Mouse (Mus musculus) embryonic facial prominence, embryonic 14.5 days (tissue): ENCODE data around the gene Mgat1. TPM values are rescaled to one million over a fixed set of nuclear protein-coding genes. Genes with fewer than 3 reads are reported as not detected.

Source experiments
- ATAC-seq: fragments of 200-750 bp; cut with Nextera tagmentation; 2 replicates; pipeline ENCODE4 v1.8.0; 2017; ENCODE audit warnings: low read depth, moderate number of reproducible peaks, moderate TSS enrichment
- DNase-seq: peaks from one replicate; pipeline ENCODE4 v3.0.0-alpha.2; 2015; ENCODE audit warnings: low spot score
- H3K27ac ChIP-seq: fragments of 300-500 bp; sonication (generic); replicated peaks from 2 replicates; pipeline ENCODE4 v1.5.1; 2014; ENCODE audit warnings: low read depth, mild to moderate bottlenecking, low read length, moderate library complexity
- H3K27me3 ChIP-seq: fragments of 300-500 bp; sonication (generic); replicated peaks from 2 replicates; pipeline ENCODE4 v1.6.1; 2014; ENCODE audit warnings: low read length; ENCODE audit not compliant: control insufficient read depth, insufficient read depth
- H3K36me3 ChIP-seq: fragments of 300-500 bp; sonication (generic); 2 replicates; pipeline ENCODE4 v1.6.1; 2014; ENCODE audit warnings: low read length, mixed read lengths; ENCODE audit not compliant: control insufficient read depth, insufficient read depth
- H3K4me1 ChIP-seq: fragments of 300-500 bp; sonication (generic); 2 replicates; pipeline ENCODE4 v1.6.1; 2014; ENCODE audit warnings: antibody characterized with exemption, low read length; ENCODE audit not compliant: control insufficient read depth, insufficient read depth
- H3K4me2 ChIP-seq: fragments of 300-500 bp; sonication (generic); 2 replicates; pipeline ENCODE4 v1.6.1; 2014; ENCODE audit warnings: low read depth, mild to moderate bottlenecking, low read length, moderate library complexity, mixed read lengths
- H3K4me3 ChIP-seq: fragments of 300-500 bp; sonication (generic); 2 replicates; pipeline ENCODE4 v1.5.1; 2014; ENCODE audit warnings: low read depth, mild to moderate bottlenecking, low read length
- H3K9ac ChIP-seq: fragments of 300-500 bp; sonication (generic); 2 replicates; pipeline ENCODE4 v1.6.1; 2014; ENCODE audit warnings: low read depth, mild to moderate bottlenecking, low read length, moderate library complexity, mixed read lengths
- H3K9me3 ChIP-seq: fragments of 300-500 bp; sonication (generic); 2 replicates; pipeline ENCODE4 v1.6.1; 2016; ENCODE audit warnings: low read length; ENCODE audit not compliant: control insufficient read depth
- WGBS: fragments of 180-500 bp; shearing (Covaris S2); extraction: QIAGEN DNeasy Blood & Tissue Kit; methylation state at CpG from one replicate; pipeline ENCODE4 v1.1.7; 2014; 5-methylcytosine and 5-hydroxymethylcytosine counted together
- polyA plus RNA-seq: library from polyadenylated mRNA; unstranded; fragments of >200 nt; fragmentation: Nextera tagmentation; extraction: Ambion mirVana; gene quantifications from 2 replicates; pipeline ENCODE4 v1.2.1, GENCODE M21; 2014

Mgat1 gene
- polyA plus RNA-seq, 1 experiment from 2014 or later = 67.3 TPM

DNA sequence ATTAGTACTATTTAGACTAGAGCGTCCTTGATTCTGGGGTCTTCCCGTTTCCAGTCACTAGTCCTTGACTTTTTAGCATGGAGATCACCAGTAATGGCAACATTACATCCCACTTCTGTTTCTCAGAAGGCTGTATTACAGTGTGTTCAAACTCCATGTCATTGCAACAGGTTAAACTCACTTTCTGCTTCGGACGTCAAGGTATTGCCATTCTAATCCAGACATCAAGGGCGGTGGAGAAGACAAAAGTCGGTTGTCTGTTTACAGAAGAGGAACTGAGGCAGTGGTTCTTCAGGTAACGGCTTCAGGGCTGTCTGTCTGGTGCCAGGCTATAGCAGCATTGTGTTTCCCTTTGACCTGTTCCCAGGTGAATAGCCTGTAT is 7.4 kb downstream of the Mgat1 start:
- Histone ChIP-seq H3K4me2 (peak overlapping the region; percentile 74), H3K27ac (peak overlapping the region; percentile 92; the same call in 1 of the 2 replicates), H3K36me3 (peaks cover 37% of the 10 kb centered on the region), H3K4me3 (peak overlapping the region; percentile 75), H3K27me3 (no peaks in the 10 kb centered on the region), H3K9me3 (no peaks in the 10 kb centered on the region), H3K4me1 (peaks cover 40% of the 10 kb centered on the region), H3K9ac (peak overlapping the region; percentile 90)
- no peak for ATAC-seq
- 66% methylated on average over 7 of the region's 7 CpGs for WGBS
- DNase-seq = no peak

GRCm38 (mm10) chr11:49252048-49252447 is 8.1 kb downstream of the Mgat1 start:
- peak overlapping the region; percentile 74; the same call in 1 of the 2 replicates for H3K4me2 ChIP-seq
- ATAC-seq = no peak
- peaks cover 42% of the 10 kb centered on the region for H3K36me3 ChIP-seq
- DNase-seq = no peak
- no peak overlapping the region for H3K27ac ChIP-seq
- no peak overlapping the region for H3K9ac ChIP-seq
- H3K4me3 ChIP-seq = no peak overlapping the region
- peaks cover 37% of the 10 kb centered on the region for H3K4me1 ChIP-seq
- no peaks in the 10 kb centered on the region for H3K9me3 ChIP-seq
- 93% methylated on average over 5 of the region's 5 CpGs for WGBS
- no peaks in the 10 kb centered on the region for H3K27me3 ChIP-seq

- Histone ChIP-seq H3K9me3 (no peaks in the 10 kb centered on the region), H3K36me3 (peaks cover 43% of the 10 kb centered on the region), H3K27ac (no peak overlapping the region), H3K4me1 (peaks cover 30% of the 10 kb centered on the region), H3K4me2 (no peak overlapping the region), H3K4me3 (no peak overlapping the region), H3K9ac (no peak overlapping the region), H3K27me3 (no peaks in the 10 kb centered on the region)
- ATAC-seq (no peak), DNase-seq (no peak)
- WGBS = 90% methylated on average over 6 of the region's 6 CpGs
Observed at GRCm38 (mm10) chr11:49253035-49253434, 9.0 kb downstream of the Mgat1 start.

- H3K9ac ChIP-seq = no peak overlapping the region
- ATAC-seq = no peak
- no peak overlapping the region for H3K27ac ChIP-seq
- WGBS = 93% methylated on average over 2 of the region's 2 CpGs
- no peaks in the 10 kb centered on the region for H3K4me1 ChIP-seq
- H3K9me3 ChIP-seq = no peaks in the 10 kb centered on the region
- H3K4me2 ChIP-seq = no peak overlapping the region
- H3K36me3 ChIP-seq = peaks cover 60% of the 10 kb centered on the region
- no peaks in the 10 kb centered on the region for H3K27me3 ChIP-seq
- no peak overlapping the region for H3K4me3 ChIP-seq
- DNase-seq = no peak
Observed at GRCm38 (mm10) chr11:49259296-49259695, 15.3 kb downstream of the Mgat1 start.

GRCm38 (mm10) chr11:49259829-49260228 is 15.8 kb downstream of the Mgat1 start:
- WGBS = 85% methylated on average over 1 of the region's 1 CpGs
- Histone ChIP-seq H3K9me3 (no peaks in the 10 kb centered on the region), H3K27ac (no peak overlapping the region), H3K4me3 (no peak overlapping the region), H3K9ac (no peak overlapping the region), H3K4me2 (no peak overlapping the region), H3K27me3 (no peaks in the 10 kb centered on the region), H3K4me1 (no peaks in the 10 kb centered on the region), H3K36me3 (peaks cover 55% of the 10 kb centered on the region)
- DNase-seq = no peak
- no peak for ATAC-seq

DNA sequence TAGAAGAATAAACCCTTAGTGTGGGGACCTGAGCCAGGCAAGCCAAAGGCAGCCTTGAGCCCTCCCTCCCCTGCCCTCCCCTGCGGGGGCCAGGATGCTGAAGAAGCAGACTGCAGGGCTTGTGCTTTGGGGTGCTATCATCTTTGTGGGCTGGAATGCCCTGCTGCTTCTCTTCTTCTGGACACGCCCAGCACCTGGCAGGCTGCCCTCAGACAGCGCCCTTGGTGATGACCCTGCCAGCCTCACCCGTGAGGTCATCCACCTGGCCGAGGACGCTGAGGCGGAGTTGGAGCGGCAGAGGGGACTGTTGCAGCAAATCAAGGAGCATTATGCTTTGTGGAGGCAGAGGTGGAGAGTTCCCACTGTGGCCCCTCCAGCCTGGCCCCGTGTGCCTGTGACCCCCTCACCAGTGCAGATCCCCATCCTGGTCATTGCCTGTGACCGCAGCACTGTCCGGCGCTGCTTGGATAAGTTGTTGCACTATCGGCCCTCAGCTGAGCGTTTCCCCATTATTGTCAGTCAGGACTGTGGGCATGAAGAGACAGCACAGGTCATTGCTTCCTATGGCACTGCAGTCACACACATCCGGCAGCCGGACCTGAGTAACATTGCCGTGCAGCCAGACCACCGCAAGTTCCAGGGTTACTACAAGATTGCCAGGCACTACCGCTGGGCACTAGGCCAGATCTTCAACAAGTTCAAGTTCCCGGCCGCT is 16.8 kb downstream of the Mgat1 start:
- peaks cover 46% of the 10 kb centered on the region for H3K36me3 ChIP-seq
- 92% methylated on average over 19 of the region's 21 CpGs for WGBS
- ATAC-seq = no peak

GRCm38 (mm10) chr11:49261313-49261855 is 17.4 kb downstream of the Mgat1 start:
- no peak overlapping the region for H3K9ac ChIP-seq
- no peak overlapping the region for H3K4me3 ChIP-seq
- H3K4me2 ChIP-seq = no peak overlapping the region
- no peaks in the 10 kb centered on the region for H3K9me3 ChIP-seq
- DNase-seq (no peak), ATAC-seq (no peak)
- H3K27ac ChIP-seq = no peak overlapping the region
- peaks cover 46% of the 10 kb centered on the region for H3K36me3 ChIP-seq
- 96% methylated on average over 14 of the region's 14 CpGs for WGBS
- H3K27me3 ChIP-seq = no peaks in the 10 kb centered on the region
- no peaks in the 10 kb centered on the region for H3K4me1 ChIP-seq

More for the DNA sequence above, 16.8 kb downstream of the Mgat1 start:
- H3K4me1 ChIP-seq = no peaks in the 10 kb centered on the region
- H3K4me3 ChIP-seq = no peak overlapping the region
- H3K27me3 ChIP-seq = no peaks in the 10 kb centered on the region
- DNase-seq = no peak
- no peak overlapping the region for H3K27ac ChIP-seq
- no peak overlapping the region for H3K4me2 ChIP-seq
- H3K9me3 ChIP-seq = no peaks in the 10 kb centered on the region
- no peak overlapping the region for H3K9ac ChIP-seq

DNA sequence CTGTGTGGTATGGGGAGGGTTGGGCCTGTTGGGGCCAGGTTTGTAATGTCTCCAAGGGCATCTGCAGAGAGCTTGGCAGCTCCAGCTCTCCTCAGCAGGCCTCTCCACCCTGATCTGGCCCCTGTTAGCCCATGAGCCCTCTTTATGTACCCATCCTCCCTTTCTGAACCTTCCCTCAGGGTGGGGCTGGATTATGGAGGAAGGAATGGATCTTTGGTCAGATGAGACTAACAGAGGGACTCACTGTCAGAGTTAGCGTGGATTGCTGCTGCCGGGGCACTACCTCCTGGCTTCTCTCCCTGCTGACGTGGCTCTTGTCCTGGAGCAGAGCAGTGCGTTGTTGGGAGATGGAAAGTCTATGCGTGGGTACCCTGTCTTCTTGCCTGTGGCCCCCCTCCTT is 18.3 kb downstream of the Mgat1 start:
- no peak overlapping the region for H3K9ac ChIP-seq
- no peak for DNase-seq
- no peak overlapping the region for H3K4me3 ChIP-seq
- H3K4me1 ChIP-seq = no peaks in the 10 kb centered on the region
- no peak for ATAC-seq
- H3K9me3 ChIP-seq = no peaks in the 10 kb centered on the region
- H3K4me2 ChIP-seq = no peak overlapping the region
- H3K36me3 ChIP-seq = peaks cover 40% of the 10 kb centered on the region
- WGBS = 84% methylated on average over 5 of the region's 5 CpGs
- no peaks in the 10 kb centered on the region for H3K27me3 ChIP-seq
- no peak overlapping the region for H3K27ac ChIP-seq

DNA sequence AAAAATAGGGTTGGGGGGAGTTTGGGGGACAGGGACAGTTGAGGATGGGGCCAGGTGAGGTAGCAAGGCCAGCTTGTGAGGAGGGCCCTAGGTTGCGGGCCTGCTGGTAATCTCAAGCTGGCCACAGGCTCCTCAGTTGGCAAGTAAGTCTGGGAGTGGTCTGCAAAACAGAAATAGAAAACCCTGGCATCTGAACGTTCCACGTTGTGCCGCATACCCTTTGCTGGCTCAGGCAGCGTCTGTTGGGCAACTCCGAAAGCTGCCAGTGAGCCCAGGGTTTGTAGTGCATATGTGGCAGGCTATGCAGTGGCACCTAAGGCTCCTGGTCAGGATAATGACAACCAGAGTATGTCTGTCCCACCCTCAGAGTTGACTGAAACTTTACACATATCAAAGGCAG is 19.2 kb downstream of the Mgat1 start:
- Histone ChIP-seq H3K27me3 (no peaks in the 10 kb centered on the region), H3K4me1 (no peaks in the 10 kb centered on the region), H3K9me3 (no peaks in the 10 kb centered on the region), H3K9ac (no peak overlapping the region), H3K27ac (no peak overlapping the region), H3K4me3 (no peak overlapping the region), H3K36me3 (peaks cover 40% of the 10 kb centered on the region), H3K4me2 (no peak overlapping the region)
- ATAC-seq = no peak
- no peak for DNase-seq
- 91% methylated on average over 6 of the region's 6 CpGs for WGBS
